Mouse (Mus musculus): ENCODE results near the gene Fbxo6. TPM values are rescaled to one million over a fixed set of nuclear protein-coding genes. Genes with fewer than 3 reads are reported as not detected.

The Fbxo6 gene
- total RNA-seq, 4 experiments from 2014 or later: 36.1 to 44.0 (median 39.6) TPM

GRCm38 (mm10) chr4:148160436-148161390 lies 8.8 kb upstream of the Fbxo6 start, which contains the start of the genes Fbxo44 and Fbxo2:
TSS of gene Fbxo44 (minus strand) at chr4:148160482.
TSS of gene Fbxo2 (plus strand) at chr4:148160621.
- DNase-seq (ENCODE audit: low spot score): no peak

DNA sequence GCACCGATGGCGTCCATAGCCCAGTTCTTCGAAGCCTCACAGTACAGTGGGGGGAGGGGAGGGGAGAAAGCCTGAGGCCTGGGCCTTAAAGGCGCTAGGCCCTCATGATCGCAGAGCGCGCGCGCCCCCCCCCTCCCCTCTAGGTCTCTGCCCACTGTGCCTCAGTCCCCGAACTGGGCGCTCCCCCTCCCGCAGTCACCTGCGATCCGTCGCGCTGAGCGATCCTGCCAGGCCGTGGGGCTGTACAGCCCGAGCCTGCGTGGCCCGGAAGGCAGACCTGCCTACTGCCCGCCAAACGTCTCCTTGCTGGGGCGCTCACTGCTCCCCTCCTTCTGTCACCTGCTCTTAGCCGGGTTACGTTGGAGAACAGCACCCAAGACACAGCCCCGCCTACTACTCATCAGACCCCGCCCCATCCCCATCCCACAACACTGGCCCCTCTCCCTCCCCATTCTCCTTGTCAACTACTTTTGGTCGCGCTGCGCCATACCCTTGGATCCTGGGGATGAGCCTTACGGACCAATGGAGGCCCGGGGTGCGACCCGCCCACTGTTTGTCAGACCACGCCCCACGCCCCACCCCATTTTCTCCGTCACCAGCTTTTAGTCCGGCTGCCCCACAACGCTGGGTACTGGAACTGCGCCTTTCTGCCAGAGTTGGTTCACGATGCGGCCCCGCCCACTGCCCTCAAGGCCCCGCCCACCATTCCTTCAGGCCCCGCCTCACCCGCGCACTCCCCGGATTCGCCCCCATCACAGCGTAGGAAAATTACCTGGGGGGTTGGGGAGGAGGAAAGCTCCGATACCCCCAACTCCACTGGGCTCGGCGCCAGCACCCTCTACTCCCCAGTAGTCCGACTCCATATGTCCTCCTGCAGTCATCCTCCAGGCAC lies 7.8 kb upstream of the Fbxo6 start:
- peak; percentile 86 for DNase-seq (ENCODE audit: low spot score)

DNA sequence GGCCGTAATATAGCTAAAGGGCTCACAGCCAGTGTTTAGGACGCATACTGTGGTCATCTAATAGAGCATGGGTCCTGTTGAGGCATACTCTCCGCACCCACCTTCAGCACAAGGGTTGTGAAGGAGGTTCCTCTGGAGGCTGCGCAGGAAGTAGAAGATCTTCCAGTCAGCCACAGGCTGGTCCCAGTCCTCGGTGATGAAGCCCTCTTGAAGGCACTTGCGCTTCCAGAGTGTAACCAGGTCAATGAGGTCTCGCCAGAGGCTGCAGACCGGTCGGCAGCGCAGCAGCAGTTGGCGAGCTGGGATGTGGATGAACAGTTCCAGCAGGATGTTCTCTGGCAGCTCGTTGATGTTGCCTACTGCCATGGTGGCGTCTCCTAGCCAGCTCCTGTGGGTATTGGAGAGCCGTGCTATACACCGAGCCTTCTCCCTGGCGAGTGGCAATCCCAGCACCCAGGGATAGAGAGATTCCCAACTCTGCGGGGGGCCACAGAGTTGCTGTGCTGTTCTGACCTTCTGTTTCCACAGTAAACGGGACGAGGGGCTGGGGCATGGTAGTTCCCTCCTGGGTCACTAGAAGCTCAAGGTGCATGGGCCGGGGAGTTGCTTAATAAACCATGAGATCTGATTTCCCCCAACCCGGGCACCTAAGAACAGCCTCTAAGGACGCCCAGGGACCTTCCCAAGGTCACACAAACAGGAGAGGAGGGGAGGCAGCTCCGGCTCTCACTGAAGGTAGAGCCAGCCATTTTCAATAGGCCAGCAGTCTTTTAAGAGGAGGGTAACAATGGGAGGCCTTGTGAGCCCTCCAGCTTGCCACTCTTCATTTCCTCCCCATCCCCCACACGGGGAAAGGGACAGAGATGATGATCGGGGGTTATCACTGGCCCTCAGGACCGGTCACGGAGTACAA lies 6.8 kb upstream of the Fbxo6 start:
- no peak for DNase-seq (ENCODE audit: low spot score)

- DNase-seq (ENCODE audit: low spot score): no peak
Observed at GRCm38 (mm10) chr4:148154982-148155381, 3.0 kb upstream of the Fbxo6 start.

- no peak for DNase-seq (ENCODE audit: low spot score)
Observed at GRCm38 (mm10) chr4:148154006-148154405, 2.1 kb upstream of the Fbxo6 start.

DNA sequence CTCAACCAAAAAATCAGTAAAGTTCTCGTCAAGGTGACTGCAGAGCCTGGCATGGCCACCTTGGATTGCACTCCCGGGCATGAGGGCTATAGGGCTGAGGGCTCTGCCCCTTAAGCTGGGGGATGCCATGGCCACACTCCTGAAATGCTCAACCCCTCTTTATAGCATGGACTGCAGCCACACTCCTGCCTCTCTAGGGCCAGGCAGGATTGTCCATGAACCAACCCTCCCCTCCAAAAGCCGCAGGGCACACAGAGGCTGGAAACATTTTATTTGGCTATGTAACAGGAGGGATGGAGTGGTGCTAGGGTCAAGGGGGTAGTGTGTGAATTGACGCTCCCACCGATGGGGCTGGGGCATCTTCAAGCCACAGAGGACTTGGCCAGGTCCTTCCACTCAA lies 607 bp upstream of the Fbxo6 start:
- DNase-seq (ENCODE audit: low spot score): no peak

GRCm38 (mm10) chr4:148150953-148151266 lies 1.0 kb downstream of the Fbxo6 start:
- no peak for DNase-seq (ENCODE audit: low spot score)

DNA sequence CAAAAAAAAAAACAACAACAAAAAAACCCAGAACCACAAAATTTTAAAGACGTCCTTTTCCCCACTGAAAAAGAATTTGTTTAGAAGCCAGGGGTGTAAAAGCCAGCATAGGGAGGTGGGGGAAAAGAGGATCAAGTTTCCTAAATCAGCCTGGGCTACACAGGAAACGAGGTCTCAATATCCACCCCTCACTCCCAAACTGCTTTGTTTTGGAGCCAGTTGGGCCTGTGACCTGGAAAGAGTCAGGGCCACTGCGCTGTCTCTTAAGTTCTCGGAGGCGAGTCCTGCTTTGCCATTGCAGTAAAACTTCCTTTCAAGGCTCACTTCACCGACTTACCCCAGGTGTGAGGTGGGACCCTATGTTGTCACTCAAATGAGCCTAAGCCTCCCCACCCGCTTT lies 1.7 kb downstream of the Fbxo6 start:
- no peak for DNase-seq (ENCODE audit: low spot score)

- no peak for DNase-seq (ENCODE audit: low spot score)
Observed at GRCm38 (mm10) chr4:148149540-148149939, 2.4 kb downstream of the Fbxo6 start.

- DNase-seq (ENCODE audit: low spot score): no peak
Observed at GRCm38 (mm10) chr4:148147714-148148113, 4.2 kb downstream of the Fbxo6 start.

DNA sequence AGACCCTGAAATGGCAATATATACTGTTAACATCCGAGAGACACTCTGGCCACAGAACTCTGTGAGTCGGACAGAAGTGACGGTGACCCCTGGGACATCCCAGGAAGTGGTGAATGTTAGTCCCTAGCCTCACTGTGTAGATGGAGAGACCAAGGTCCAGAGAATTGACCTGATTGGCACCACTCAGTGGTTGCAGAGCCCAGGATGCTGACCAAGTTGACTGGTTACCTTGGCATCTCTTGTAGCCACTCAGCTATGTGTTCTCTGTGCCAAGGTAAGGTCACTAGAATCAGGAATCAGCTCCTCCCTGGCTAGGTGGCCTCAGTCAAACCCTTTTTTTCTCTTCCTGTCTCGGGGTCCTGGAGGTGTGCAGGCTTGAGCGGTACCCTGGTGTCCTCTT lies 8.2 kb downstream of the Fbxo6 start:
- no peak for DNase-seq (ENCODE audit: low spot score)

GRCm38 (mm10) chr4:148140098-148141011 lies 11.6 kb downstream of the Fbxo6 start:
- peak; percentile 92 for DNase-seq (ENCODE audit: low spot score)

DNA sequence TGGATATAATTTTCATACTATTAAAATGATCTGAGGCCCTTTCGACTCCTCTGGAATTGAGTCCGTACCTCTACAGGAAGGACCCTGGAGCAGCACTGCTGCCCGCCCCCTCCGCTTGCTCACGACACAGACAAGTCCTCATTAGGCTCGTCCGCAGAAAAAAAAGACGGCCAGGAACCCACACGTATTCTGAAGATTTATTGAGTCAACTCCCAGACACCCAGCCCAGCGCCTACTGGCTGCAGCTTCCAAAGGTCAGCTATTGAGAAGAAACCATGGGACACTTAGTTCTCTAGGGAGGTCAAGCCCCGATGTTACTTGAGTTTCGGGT lies 12.2 kb downstream of the Fbxo6 start:
- no peak for DNase-seq (ENCODE audit: low spot score)

DNA sequence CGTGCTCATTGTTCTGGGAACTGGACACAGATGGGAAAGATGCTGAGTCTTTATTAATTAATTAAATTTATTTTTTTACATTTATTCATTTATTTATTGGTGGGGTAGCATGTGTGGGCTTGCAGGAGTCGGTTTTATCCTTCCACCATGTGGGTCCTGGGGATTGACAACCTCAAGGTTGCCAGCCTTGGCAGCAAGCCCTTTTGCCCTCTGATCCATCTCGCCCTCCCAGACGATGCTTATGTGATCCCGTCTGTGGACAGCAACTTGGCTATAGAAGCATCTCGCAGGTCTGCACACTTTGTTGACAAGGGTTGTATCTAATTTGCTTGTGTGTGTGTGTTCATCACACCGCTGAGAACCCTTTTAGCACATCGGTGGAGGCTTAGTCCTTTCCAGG lies 14.4 kb downstream of the Fbxo6 start:
- no peak for DNase-seq (ENCODE audit: low spot score)

- DNase-seq (ENCODE audit: low spot score): no peak
Observed at GRCm38 (mm10) chr4:148134988-148135387, 17.0 kb downstream of the Fbxo6 start.

- DNase-seq (ENCODE audit: low spot score): no peak
Observed at GRCm38 (mm10) chr4:148131497-148132081, 20.4 kb downstream of the Fbxo6 start.

- no peak for DNase-seq (ENCODE audit: low spot score)
Observed at GRCm38 (mm10) chr4:148130561-148131413, 21.2 kb downstream of the Fbxo6 start, which contains the start of gene Draxin. TSS of gene Draxin (minus strand) at chr4:148130698.

GRCm38 (mm10) chr4:148130133-148130532 lies 21.8 kb downstream of the Fbxo6 start, which contains the start of gene Mad2l2:
TSS of gene Mad2l2 (plus strand) at chr4:148130384.
- no peak for DNase-seq (ENCODE audit: low spot score)

DNA sequence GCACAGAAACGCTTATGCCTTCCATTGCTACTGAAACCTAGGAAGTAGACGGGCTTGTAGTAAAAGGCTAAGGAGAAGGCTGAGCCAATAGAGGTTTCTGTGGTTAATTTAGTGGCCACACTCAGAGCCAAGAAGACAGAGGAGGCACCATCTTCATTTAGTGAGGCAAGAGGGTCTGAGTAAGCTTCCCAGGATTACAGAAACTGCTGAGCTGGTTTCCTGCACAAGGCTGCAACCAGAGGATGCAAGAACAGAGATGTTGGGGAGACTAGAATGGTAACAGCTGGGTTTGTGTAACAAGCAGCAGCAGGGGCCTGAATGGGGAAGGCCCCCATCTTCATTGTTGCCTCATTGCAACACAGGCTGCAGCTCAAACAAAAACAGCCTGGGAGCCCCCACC lies 23.3 kb downstream of the Fbxo6 start:
- DNase-seq (ENCODE audit: low spot score): no peak
